Comparison of ENCODE assay signal across 11 mouse cellular contexts in genomic region chr10:4289171-4289570, GRCm38 (mm10).
"Had no signal": no experiment of that assay in that cellular context is flagged by ENCODE, and none has a peak within 500 bp of the region (broad histone marks: within the 10 kb centered on the region; RNA-seq: fewer than 3 reads in every experiment).

No protein-coding gene starts in this region.

- H3K27ac ChIP-seq: kidney, embryonic 15.5 days; layer of hippocampus, adult 2 months; liver, embryonic 15.5 days; macrophage; midbrain, embryonic 15.5 days; neural tube, embryonic 13.5 days had no signal

- H3K27me3 ChIP-seq: kidney, embryonic 15.5 days; liver, embryonic 15.5 days; midbrain, embryonic 15.5 days; neural tube, embryonic 13.5 days had no signal

- H3K36me3 ChIP-seq: kidney, embryonic 15.5 days; liver, embryonic 15.5 days; midbrain, embryonic 15.5 days; neural tube, embryonic 13.5 days had no signal

- H3K4me1 ChIP-seq: liver, embryonic 15.5 days; midbrain, embryonic 15.5 days had no signal

- H3K4me3 ChIP-seq: kidney, embryonic 15.5 days; layer of hippocampus, adult 2 months; liver, embryonic 15.5 days; megakaryocyte, embryonic 14.5 days; midbrain, embryonic 15.5 days; neural tube, embryonic 13.5 days had no signal

- DNase-seq: lung, adult 2 months; right cerebral cortex, adult 18-20 months; right cerebral cortex, postnatal 25 days; thymus, postnatal 36 days had no signal

- H3K9me3 ChIP-seq: kidney, embryonic 15.5 days; liver, embryonic 15.5 days; megakaryocyte, embryonic 14.5 days; midbrain, embryonic 15.5 days; neural tube, embryonic 13.5 days had no signal

- H3K9ac ChIP-seq: kidney, embryonic 15.5 days; liver, embryonic 15.5 days; midbrain, embryonic 15.5 days; neural tube, embryonic 13.5 days had no signal
